In genomic region chr1:167448598-167448997, GRCm38 (mm10) we compare ENCODE assay signal across 29 mouse cellular contexts. TPM values are rescaled to one million over a fixed set of nuclear protein-coding genes. Genes with fewer than 3 reads are reported as not detected.
DNase-seq lines count a peak whose midpoint lies in the region; ATAC-seq and TF ChIP-seq lines count a peak whose summit lies in the region.
"Had no signal": no experiment of that assay in that cellular context is flagged by ENCODE, and none has a peak within 500 bp of the region (broad histone marks: within the 10 kb centered on the region; RNA-seq: fewer than 3 reads in every experiment).

No protein-coding gene starts in this region.

- ATAC-seq in hindbrain, embryonic 11.5 days (ENCODE audit: low FRiP score) = no peak
- peak; percentile 24 for ATAC-seq in common myeloid progenitor, adult 5-6 weeks (replicated peaks; ENCODE audit: low read depth, poor library complexity, severe bottlenecking)
- ATAC-seq in hindbrain, postnatal 0 days = no peak
- ATAC-seq: intestine, embryonic 15.5 days had no signal

- no peaks in the 10 kb centered on the region for H3K27me3 ChIP-seq in hindbrain, embryonic 11.5 days (ENCODE audit: control insufficient read depth, insufficient read depth, low read length)
- 0 out of 2 replicates have a peak, but pooled peaks cover 5% of the 10 kb centered on the region for H3K27me3 ChIP-seq in hindbrain, embryonic 10.5 days (ENCODE audit: insufficient read depth, poor library complexity, severe bottlenecking)
- H3K27me3 ChIP-seq in hindbrain, postnatal 0 days (ENCODE audit: insufficient read depth, low read length) = no peaks in the 10 kb centered on the region
- H3K27me3 ChIP-seq: embryonic facial prominence, embryonic 15.5 days; heart, embryonic 12.5 days; intestine, embryonic 15.5 days had no signal

- peak; percentile 11 for DNase-seq in hindbrain, embryonic 11.5 days (ENCODE audit: low spot score)
- no peak for DNase-seq in hindbrain, embryonic 10.5 days (ENCODE audit: low spot score)
- peak; percentile 82 for DNase-seq in ES-CJ7 (ENCODE audit: low read depth, low spot score)
- peak; percentile 5 for DNase-seq in hindbrain, postnatal 0 days (ENCODE audit: low spot score)
- DNase-seq in urinary bladder, postnatal 10 days (ENCODE audit: low spot score) = no peak
- DNase-seq in cerebellum, postnatal 4 days (ENCODE audit: low spot score in 2 of 2) = no peak
- no peak for DNase-seq in lung, postnatal 4 days
- DNase-seq: adrenal gland, adult 2 months; B cell, adult 2 months; cerebellum, adult 18-20 months; gastrocnemius, postnatal 25 days; lung, adult 2 months; spleen, adult 18-20 months; thymus, postnatal 14 days had no signal

- H3K4me1 ChIP-seq in hindbrain, embryonic 11.5 days (replicated peaks; ENCODE audit: control insufficient read depth, insufficient read depth, low read length) = no peaks in the 10 kb centered on the region
- H3K4me1 ChIP-seq in hindbrain, embryonic 10.5 days (replicated peaks) = peaks cover 10% of the 10 kb centered on the region
- no peaks in the 10 kb centered on the region for H3K4me1 ChIP-seq in hindbrain, postnatal 0 days (ENCODE audit: insufficient read depth, low read length)
- H3K4me1 ChIP-seq: embryonic facial prominence, embryonic 15.5 days; heart, embryonic 12.5 days; limb, embryonic 10.5 days had no signal

- no peak overlapping the region for H3K4me2 ChIP-seq in hindbrain, embryonic 11.5 days (replicated peaks; ENCODE audit: low read depth, low read length)
- no peak overlapping the region for H3K4me2 ChIP-seq in hindbrain, postnatal 0 days (ENCODE audit: low read depth, low read length)
- H3K4me2 ChIP-seq: embryonic facial prominence, embryonic 15.5 days; heart, embryonic 12.5 days; intestine, embryonic 15.5 days; liver, embryonic 11.5 days; midbrain, embryonic 11.5 days had no signal

- H3K4me3 ChIP-seq in hindbrain, embryonic 11.5 days (ENCODE audit: low read depth, low read length) = no peak overlapping the region
- no peak overlapping the region for H3K4me3 ChIP-seq in hindbrain, embryonic 10.5 days
- no peak overlapping the region for H3K4me3 ChIP-seq in hindbrain, postnatal 0 days (ENCODE audit: low read length)
- H3K4me3 ChIP-seq: embryonic facial prominence, embryonic 15.5 days; heart, embryonic 12.5 days; intestine, embryonic 15.5 days; limb, embryonic 10.5 days had no signal

- no peak overlapping the region for H3K27ac ChIP-seq in hindbrain, embryonic 11.5 days (ENCODE audit: low read depth, low read length)
- no peak overlapping the region for H3K27ac ChIP-seq in hindbrain, embryonic 10.5 days
- H3K27ac ChIP-seq in hindbrain, postnatal 0 days = no peak overlapping the region
- H3K27ac ChIP-seq: embryonic facial prominence, embryonic 15.5 days; intestine, embryonic 15.5 days; limb, embryonic 10.5 days; macrophage had no signal

- TF ChIP-seq CTCF in hindbrain, postnatal 0 days (IDR thresholded peaks at IDR 0.05; ENCODE audit: low read depth) = no peak

- H3K36me3 ChIP-seq in hindbrain, embryonic 11.5 days (ENCODE audit: control insufficient read depth, insufficient read depth, low read length) = no peaks in the 10 kb centered on the region
- no peaks in the 10 kb centered on the region for H3K36me3 ChIP-seq in hindbrain, embryonic 10.5 days
- H3K36me3 ChIP-seq in hindbrain, postnatal 0 days (ENCODE audit: insufficient read depth, low read length) = no peaks in the 10 kb centered on the region
- H3K36me3 ChIP-seq: embryonic facial prominence, embryonic 15.5 days; G1E; heart, embryonic 12.5 days; intestine, embryonic 15.5 days; limb, embryonic 10.5 days had no signal

- no peak overlapping the region for H3K9ac ChIP-seq in hindbrain, embryonic 11.5 days (ENCODE audit: low read depth, low read length)
- no peak overlapping the region for H3K9ac ChIP-seq in hindbrain, postnatal 0 days (replicated peaks; ENCODE audit: low read length)
- H3K9ac ChIP-seq: embryonic facial prominence, embryonic 15.5 days; heart, embryonic 12.5 days; intestine, embryonic 15.5 days had no signal

- no peaks in the 10 kb centered on the region for H3K9me3 ChIP-seq in hindbrain, embryonic 11.5 days (ENCODE audit: control insufficient read depth, low read length)
- H3K9me3 ChIP-seq in hindbrain, embryonic 10.5 days = no peaks in the 10 kb centered on the region
- no peaks in the 10 kb centered on the region for H3K9me3 ChIP-seq in hindbrain, postnatal 0 days (ENCODE audit: low read length)
- H3K9me3 ChIP-seq: embryonic facial prominence, embryonic 15.5 days; G1E; heart, embryonic 12.5 days; intestine, embryonic 15.5 days; limb, embryonic 10.5 days had no signal

- WGBS in hindbrain, embryonic 11.5 days = 37% methylated on average over 7 of the region's 7 CpGs
- WGBS in hindbrain, embryonic 10.5 days = 45% methylated on average over 7 of the region's 7 CpGs
- 35% methylated on average over 7 of the region's 7 CpGs for WGBS in hindbrain, postnatal 0 days

RNA-seq across cellular contexts. Expression of gene Lrrc52, which starts 18.0 kb away (rescaled TPM):
- not detected in 2 replicates for polyA plus RNA-seq in hindbrain, embryonic 11.5 days (2014; fragmentation: Nextera tagmentation; extraction: Ambion mirVana)
- not detected in 2 replicates for polyA plus RNA-seq in hindbrain, embryonic 10.5 days (2016; fragmentation: Nextera tagmentation; extraction: Ambion mirVana)
- not detected in 2 replicates for total RNA-seq in common myeloid progenitor, adult 5-6 weeks (2017)
- total RNA-seq in hindbrain, postnatal 0 days (2014; rRNA removed) = 0.37 TPM in 1 of 2 replicates, not detected in the other
- polyA plus RNA-seq in hindbrain, postnatal 0 days (2015; fragmentation: Nextera tagmentation; extraction: Ambion mirVana) = not detected in 2 replicates
- total RNA-seq: left cerebral cortex, adult 18-20 months; monocyte, adult 5-6 weeks had no signal
- polyA plus RNA-seq: adrenal gland, adult 2 months; embryonic facial prominence, embryonic 15.5 days; frontal cortex, adult 2 months; G1E; heart, embryonic 12.5 days; intestine, embryonic 15.5 days; kidney, embryonic 14.5 days; limb, embryonic 10.5 days; macrophage; midbrain, embryonic 11.5 days; neural tube, embryonic 14.5 days; stomach, embryonic 16.5 days had no signal

RNA-seq across cellular contexts. Expression of gene Mgst3, which starts 55.0 kb away (rescaled TPM):
- 69.6 and 71.8 TPM in 2 replicates for polyA plus RNA-seq in hindbrain, embryonic 11.5 days (2014; fragmentation: Nextera tagmentation; extraction: Ambion mirVana)
- polyA plus RNA-seq in hindbrain, embryonic 10.5 days (2016; fragmentation: Nextera tagmentation; extraction: Ambion mirVana) = 74.5 and 83.9 TPM in 2 replicates
- 10.4 and 10.7 TPM in 2 replicates for total RNA-seq in common myeloid progenitor, adult 5-6 weeks (2017)
- 364 and 397 TPM in 2 replicates for total RNA-seq in hindbrain, postnatal 0 days (2014; rRNA removed)
- polyA plus RNA-seq in hindbrain, postnatal 0 days (2015; fragmentation: Nextera tagmentation; extraction: Ambion mirVana) = 291 and 316 TPM in 2 replicates

Comparison
In these comparisons a context has a peak if more than half of its experiments do, and no peak if none do; other contexts are left out.
1. DNase-seq: peak in hindbrain, embryonic 11.5 days (single experiment), ES-CJ7 (single experiment) and hindbrain, postnatal 0 days (single experiment); none in hindbrain, embryonic 10.5 days (single experiment), urinary bladder, postnatal 10 days (single experiment), cerebellum, postnatal 4 days (0 of 2) and lung, postnatal 4 days (0 of 2).